Mouse (Mus musculus): ENCODE data around the gene Gm12394. TPM values are rescaled to one million over a fixed set of nuclear protein-coding genes. Genes with fewer than 3 reads are reported as not detected.
"Not testable (repeated sequence)": the region's sequence is repeated elsewhere in the genome, so short reads cannot be mapped to it uniquely, and the experiment has no call there.

The Gm12394 gene
- polyA plus RNA-seq, 1 experiment from 2014 or later = not detected

- WGBS = 77% methylated on average over 16 of the region's 16 CpGs
- Histone ChIP-seq H3K4me2 (no peak overlapping the region), H3K4me1 (no peaks in the 10 kb centered on the region), H3K9me3 (no peaks in the 10 kb centered on the region), H3K9ac (no peak overlapping the region), H3K4me3 (no peak overlapping the region), H3K36me3 (no peaks in the 10 kb centered on the region), H3K27me3 (no peaks in the 10 kb centered on the region), H3K27ac (no peak overlapping the region)
- ATAC-seq (ENCODE audit: insufficient number of reproducible peaks, low FRiP score, low TSS enrichment, low read depth) = no peak
These were observed 23.5 kb upstream of the Gm12394 start for GRCm38 (mm10) chr4:42879829-42880676.

- WGBS = 80% methylated on average over 2 of the region's 2 CpGs
- no peak overlapping the region for H3K4me3 ChIP-seq
- ATAC-seq (ENCODE audit: insufficient number of reproducible peaks, low FRiP score, low TSS enrichment, low read depth) = no peak
These were observed 21.1 kb upstream of the Gm12394 start for GRCm38 (mm10) chr4:42877657-42878056.

GRCm38 (mm10) chr4:42876586-42877291 lies 20.2 kb upstream of the Gm12394 start:
- Histone ChIP-seq H3K27me3 (no peaks in the 10 kb centered on the region), H3K9me3 (no peaks in the 10 kb centered on the region), H3K4me1 (no peaks in the 10 kb centered on the region), H3K4me3 (no peak overlapping the region), H3K36me3 (no peaks in the 10 kb centered on the region), H3K9ac (no peak overlapping the region), H3K27ac (no peak overlapping the region), H3K4me2 (no peak overlapping the region)
- 0 out of 2 replicates have a peak, but pooled peaks have one; percentile 63 for ATAC-seq (ENCODE audit: insufficient number of reproducible peaks, low FRiP score, low TSS enrichment, low read depth)
- 33% methylated on average over 5 of the region's 5 CpGs for WGBS

More at GRCm38 (mm10) chr4:42877657-42878056, 21.1 kb upstream of the Gm12394 start:
- Histone ChIP-seq H3K27ac (no peak overlapping the region), H3K4me2 (no peak overlapping the region), H3K27me3 (no peaks in the 10 kb centered on the region), H3K9ac (no peak overlapping the region), H3K4me1 (no peaks in the 10 kb centered on the region), H3K36me3 (no peaks in the 10 kb centered on the region), H3K9me3 (no peaks in the 10 kb centered on the region)

GRCm38 (mm10) chr4:42874134-42874533 lies 17.6 kb upstream of the Gm12394 start, which contains the start of gene Fam205c:
Fam205c (minus strand) TSS chr4:42874234.
- no peak within 1 kb of the TSS for H3K9ac ChIP-seq
- no peaks in the 10 kb centered on the region for H3K4me1 ChIP-seq
- H3K4me2 ChIP-seq = no peak within 1 kb of the TSS
- no peaks in the 10 kb centered on the region for H3K9me3 ChIP-seq
- H3K27ac ChIP-seq = no peak within 1 kb of the TSS
- WGBS = 85% methylated on average over 7 of the region's 7 CpGs
- no peak within 1 kb of the TSS for H3K4me3 ChIP-seq
- no peaks in the 10 kb centered on the region for H3K27me3 ChIP-seq
- H3K36me3 ChIP-seq = no peaks in the 10 kb centered on the region
- no peak for ATAC-seq (ENCODE audit: insufficient number of reproducible peaks, low FRiP score, low TSS enrichment, low read depth)

GRCm38 (mm10) chr4:42872746-42873435 lies 16.3 kb upstream of the Gm12394 start:
- H3K4me2 ChIP-seq = no peak overlapping the region
- no peak for ATAC-seq (ENCODE audit: insufficient number of reproducible peaks, low FRiP score, low TSS enrichment, low read depth)
- no peaks in the 10 kb centered on the region for H3K27me3 ChIP-seq
- H3K4me3 ChIP-seq = no peak overlapping the region
- H3K4me1 ChIP-seq = no peaks in the 10 kb centered on the region
- no peaks in the 10 kb centered on the region for H3K9me3 ChIP-seq
- no peak overlapping the region for H3K9ac ChIP-seq
- WGBS = 69% methylated on average over 16 of the region's 16 CpGs
- no peak overlapping the region for H3K27ac ChIP-seq
- no peaks in the 10 kb centered on the region for H3K36me3 ChIP-seq

GRCm38 (mm10) chr4:42872151-42872550 lies 15.6 kb upstream of the Gm12394 start:
- ATAC-seq (ENCODE audit: insufficient number of reproducible peaks, low FRiP score, low TSS enrichment, low read depth) = no peak
- Histone ChIP-seq H3K4me2 (no peak overlapping the region), H3K27ac (no peak overlapping the region), H3K9me3 (no peaks in the 10 kb centered on the region), H3K36me3 (no peaks in the 10 kb centered on the region), H3K4me1 (no peaks in the 10 kb centered on the region), H3K4me3 (no peak overlapping the region), H3K27me3 (no peaks in the 10 kb centered on the region), H3K9ac (no peak overlapping the region)
- WGBS = 86% methylated on average over 7 of the region's 7 CpGs

GRCm38 (mm10) chr4:42870748-42871147 lies 14.2 kb upstream of the Gm12394 start:
- no peaks in the 10 kb centered on the region for H3K9me3 ChIP-seq
- no peaks in the 10 kb centered on the region for H3K4me1 ChIP-seq
- H3K4me2 ChIP-seq = no peak overlapping the region
- no peaks in the 10 kb centered on the region for H3K36me3 ChIP-seq
- no peak for ATAC-seq (ENCODE audit: insufficient number of reproducible peaks, low FRiP score, low TSS enrichment, low read depth)
- WGBS = 73% methylated on average over 5 of the region's 5 CpGs
- no peak overlapping the region for H3K4me3 ChIP-seq
- no peak overlapping the region for H3K27ac ChIP-seq
- H3K9ac ChIP-seq = no peak overlapping the region
- H3K27me3 ChIP-seq = no peaks in the 10 kb centered on the region

- no peaks in the 10 kb centered on the region for H3K9me3 ChIP-seq
- WGBS = 87% methylated on average over 5 of the region's 5 CpGs
- no peak overlapping the region for H3K9ac ChIP-seq
- H3K36me3 ChIP-seq = no peaks in the 10 kb centered on the region
- H3K4me1 ChIP-seq = no peaks in the 10 kb centered on the region
- no peaks in the 10 kb centered on the region for H3K27me3 ChIP-seq
- no peak overlapping the region for H3K4me2 ChIP-seq
- no peak for ATAC-seq (ENCODE audit: insufficient number of reproducible peaks, low FRiP score, low TSS enrichment, low read depth)
- H3K27ac ChIP-seq = no peak overlapping the region
- H3K4me3 ChIP-seq = no peak overlapping the region
These were observed 11.6 kb upstream of the Gm12394 start for GRCm38 (mm10) chr4:42868193-42868592.

- Histone ChIP-seq H3K36me3 (no peaks in the 10 kb centered on the region), H3K27ac (no peak overlapping the region), H3K27me3 (no peaks in the 10 kb centered on the region), H3K4me1 (no peaks in the 10 kb centered on the region), H3K9me3 (no peaks in the 10 kb centered on the region), H3K4me3 (no peak overlapping the region), H3K4me2 (no peak overlapping the region), H3K9ac (no peak overlapping the region)
- ATAC-seq (ENCODE audit: insufficient number of reproducible peaks, low FRiP score, low TSS enrichment, low read depth) = no peak
- 58% methylated on average over 3 of the region's 3 CpGs for WGBS
These were observed 10.8 kb upstream of the Gm12394 start for GRCm38 (mm10) chr4:42867390-42867789.

- H3K4me2 ChIP-seq; H3K4me1 ChIP-seq; H3K9me3 ChIP-seq; H3K4me3 ChIP-seq; H3K27me3 ChIP-seq; ATAC-seq (ENCODE audit: insufficient number of reproducible peaks, low FRiP score, low TSS enrichment, low read depth); H3K9ac ChIP-seq; H3K36me3 ChIP-seq; H3K27ac ChIP-seq: not testable (repeated sequence)
- WGBS = 78% methylated on average over 5 of the region's 5 CpGs
These were observed 6.9 kb upstream of the Gm12394 start for GRCm38 (mm10) chr4:42863487-42863886.

- not testable (repeated sequence) for H3K4me1 ChIP-seq; H3K9ac ChIP-seq; ATAC-seq (ENCODE audit: insufficient number of reproducible peaks, low FRiP score, low TSS enrichment, low read depth); H3K27ac ChIP-seq; H3K9me3 ChIP-seq; H3K4me3 ChIP-seq; H3K27me3 ChIP-seq; H3K4me2 ChIP-seq; H3K36me3 ChIP-seq
- 83% methylated on average over 9 of the region's 9 CpGs for WGBS
These were observed 3.9 kb upstream of the Gm12394 start for GRCm38 (mm10) chr4:42860483-42860882.

- not testable (repeated sequence) for H3K27me3 ChIP-seq; H3K36me3 ChIP-seq; H3K4me3 ChIP-seq; H3K4me1 ChIP-seq; H3K4me2 ChIP-seq; H3K27ac ChIP-seq; H3K9ac ChIP-seq; ATAC-seq (ENCODE audit: insufficient number of reproducible peaks, low FRiP score, low TSS enrichment, low read depth); H3K9me3 ChIP-seq
- 92% methylated on average over 1 of the region's 1 CpGs for WGBS
These were observed 2.8 kb downstream of the Gm12394 start, which contains the start of gene Fam205a1 for GRCm38 (mm10) chr4:42853788-42854187. Fam205a1 (minus strand) TSS chr4:42853888.
